Mouse (Mus musculus): ENCODE measurements around the gene 1700001J03Rik. TPM values are rescaled to one million over a fixed set of nuclear protein-coding genes. Genes with fewer than 3 reads are reported as not detected.
A peak's percentile ranks its signal among the peaks of the same experiment; 100 is the strongest.
"Not testable (repeated sequence)": the region's sequence is repeated elsewhere in the genome, so short reads cannot be mapped to it uniquely, and the experiment has no call there.

Gene 1700001J03Rik
- total RNA-seq, 2 experiments from 2014 or later = 0.79 to 1.4 TPM

DNA sequence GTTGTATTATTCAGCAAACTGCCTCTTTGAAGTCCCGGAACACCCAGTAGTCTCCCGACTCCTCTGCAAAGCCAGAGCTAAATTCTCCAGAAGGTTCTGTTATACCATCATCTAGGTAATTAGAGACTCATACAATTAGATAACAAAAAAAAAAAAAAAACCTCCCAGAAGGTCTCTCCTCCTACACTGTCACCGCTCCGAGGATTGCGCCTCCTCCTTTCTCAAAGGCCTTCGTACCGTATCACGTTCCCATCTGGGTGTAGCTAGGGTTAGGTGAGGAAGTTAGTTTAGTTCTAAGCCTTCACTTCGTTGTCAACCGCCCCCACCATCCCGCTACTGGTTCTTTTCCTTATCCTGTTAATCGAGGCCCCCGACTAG lies 35.4 kb upstream of the 1700001J03Rik start:
- intact Hi-C loops (cut with DNase I) = loop anchor here (5.0 kb wide), 1 partner anchor 77 kb away; no protein-coding TSS in a partner anchor
- TF ChIP-seq CTCF (IDR thresholded peaks at IDR 0.05) = no peak
- no peak for DNase-seq
- H3K4me3 ChIP-seq = peak overlapping the region; percentile 98
- peak overlapping the region; percentile 98 for H3K27ac ChIP-seq

DNA sequence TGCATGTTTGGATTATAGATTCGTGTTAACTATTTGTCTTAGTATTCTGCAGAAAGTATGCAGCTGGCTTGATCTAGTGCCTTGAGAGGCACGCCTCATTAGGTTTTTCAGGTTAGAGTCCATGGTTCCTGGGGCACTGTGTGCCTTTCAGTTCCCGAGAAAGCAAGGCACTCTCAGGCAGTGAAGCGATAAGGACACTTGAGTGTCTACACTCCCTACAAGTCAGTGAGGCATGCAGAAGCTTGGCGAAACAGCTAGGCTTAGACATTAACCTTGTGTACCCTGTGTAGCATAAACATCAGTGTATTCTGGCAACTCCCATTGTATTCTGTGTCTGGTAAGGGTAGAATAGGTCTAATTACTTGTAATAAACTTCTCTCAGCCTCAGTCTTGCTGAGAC lies 20.4 kb upstream of the 1700001J03Rik start:
- H3K4me3 ChIP-seq = no peak overlapping the region
- intact Hi-C loops (cut with DNase I) = no loop called here
- no peak overlapping the region for H3K27ac ChIP-seq
- TF ChIP-seq CTCF (IDR thresholded peaks at IDR 0.05) = no peak
- no peak for DNase-seq

DNA sequence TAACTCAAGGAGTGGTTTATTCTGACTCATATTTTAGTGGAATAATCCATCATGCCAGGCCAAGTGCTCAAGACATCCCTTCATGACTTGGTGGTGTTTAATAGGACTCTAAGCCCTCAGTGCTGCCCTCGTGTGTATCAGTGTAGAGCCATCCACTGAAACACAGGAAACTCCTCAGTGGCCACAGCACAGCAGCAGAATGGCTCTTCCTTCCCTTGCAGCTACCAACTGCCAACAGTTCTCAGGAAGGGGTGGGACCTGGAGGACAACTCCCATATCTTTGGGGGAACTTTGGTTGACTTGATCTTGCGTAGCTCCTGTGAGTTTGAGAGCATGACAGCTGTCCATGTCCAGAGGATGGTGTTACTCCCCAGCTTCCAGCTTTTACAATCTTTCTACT lies 18.8 kb upstream of the 1700001J03Rik start:
- TF ChIP-seq CTCF (IDR thresholded peaks at IDR 0.05) = no peak
- intact Hi-C loops (cut with DNase I) = no loop called here
- Histone ChIP-seq H3K4me3 (no peak overlapping the region), H3K27ac (no peak overlapping the region)
- DNase-seq = no peak

DNA sequence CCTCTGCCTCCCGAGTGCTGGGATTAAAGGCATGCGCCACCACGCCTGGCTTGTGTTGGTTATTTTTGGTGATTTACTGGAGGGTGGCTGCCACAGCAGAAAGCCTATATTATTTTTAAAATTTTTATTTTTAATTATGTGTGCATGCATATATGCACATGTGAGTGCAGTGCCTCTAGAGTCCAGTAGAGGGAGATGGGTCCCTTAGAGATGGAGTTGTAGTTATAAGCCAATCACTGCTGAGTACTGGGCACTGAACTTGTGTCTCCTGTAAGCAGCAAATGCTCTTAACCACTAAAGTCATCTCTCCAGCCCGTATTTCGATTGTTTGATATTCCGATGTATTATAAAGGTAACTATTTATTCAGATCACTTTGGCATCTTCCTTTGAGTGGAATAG lies 15.5 kb upstream of the 1700001J03Rik start:
- DNase-seq = no peak

DNA sequence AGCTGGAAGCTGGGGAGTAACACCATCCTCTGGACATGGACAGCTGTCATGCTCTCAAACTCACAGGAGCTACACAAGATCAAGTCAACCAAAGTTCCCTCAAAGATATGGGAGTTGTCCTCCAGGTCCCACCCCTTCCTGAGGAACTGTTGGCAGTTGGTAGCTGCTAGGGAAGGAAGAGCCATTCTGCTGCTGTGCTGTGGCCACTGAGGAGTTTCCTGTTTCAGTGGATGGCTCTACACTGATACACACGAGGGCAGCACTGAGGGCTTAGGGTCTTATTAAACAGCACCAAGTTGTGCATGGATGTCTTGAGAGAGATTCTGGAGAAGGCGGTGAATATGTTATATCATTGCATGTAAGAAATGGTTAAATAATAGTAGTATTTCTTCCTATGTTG lies 14.4 kb upstream of the 1700001J03Rik start:
- intact Hi-C loops (cut with DNase I) = no loop called here
- peak; percentile 12; the same call in 1 of the 2 replicates for TF ChIP-seq CTCF (IDR thresholded peaks at IDR 0.05)
- Histone ChIP-seq H3K27ac (no peak overlapping the region), H3K4me3 (no peak overlapping the region)
- DNase-seq = no peak

More for the DNA sequence above, 15.5 kb upstream of the 1700001J03Rik start:
- intact Hi-C loops (cut with DNase I) = no loop called here
- Histone ChIP-seq H3K4me3 (no peak overlapping the region), H3K27ac (no peak overlapping the region)
- peak; percentile 34; the same call in 1 of the 2 replicates for TF ChIP-seq CTCF (IDR thresholded peaks at IDR 0.05)

DNA sequence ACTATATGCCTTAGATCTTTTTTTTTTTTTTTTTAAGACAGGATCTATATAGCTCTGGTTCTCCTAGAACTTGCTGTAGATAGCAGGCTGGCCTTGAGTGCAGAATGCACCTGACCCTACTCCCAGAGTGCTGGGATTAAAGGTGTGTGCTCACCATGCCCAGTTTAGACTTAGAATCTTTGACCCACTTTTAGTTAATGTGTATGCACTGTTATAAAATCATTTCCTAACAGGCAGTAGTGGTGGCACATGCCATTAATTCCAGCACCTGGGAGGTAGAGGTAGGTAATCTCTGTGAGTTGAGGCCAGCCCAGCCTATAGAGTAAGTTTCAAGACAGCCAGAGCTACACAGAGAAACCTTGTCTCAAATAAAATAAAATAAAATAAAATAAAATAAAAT lies 14.0 kb upstream of the 1700001J03Rik start:
- no peak for DNase-seq
- no peak overlapping the region for H3K27ac ChIP-seq
- intact Hi-C loops (cut with DNase I) = no loop called here
- H3K4me3 ChIP-seq = no peak overlapping the region
- no peak for TF ChIP-seq CTCF (IDR thresholded peaks at IDR 0.05)

DNA sequence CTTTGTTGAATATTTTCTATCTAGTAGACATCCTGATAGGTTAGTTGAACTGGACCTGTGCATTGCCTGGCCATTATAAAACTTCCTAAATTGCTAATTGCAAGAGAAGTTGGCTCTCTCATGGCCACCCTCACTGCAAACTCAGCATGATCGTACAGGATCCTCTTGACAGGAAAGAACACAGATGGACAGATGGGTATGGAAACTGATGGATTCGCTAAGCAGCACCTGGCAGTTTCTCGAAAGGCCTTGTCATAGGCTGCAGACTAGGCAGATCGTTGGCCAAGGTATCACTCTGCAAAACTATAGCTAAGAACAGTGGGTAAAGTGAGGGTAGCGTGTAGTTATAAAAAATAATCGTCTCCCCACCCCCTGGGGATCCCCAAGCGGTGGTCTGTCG lies 8.3 kb upstream of the 1700001J03Rik start:
- no peak for TF ChIP-seq CTCF (IDR thresholded peaks at IDR 0.05)
- H3K27ac ChIP-seq = no peak overlapping the region
- DNase-seq = no peak
- intact Hi-C loops (cut with DNase I) = no loop called here
- H3K4me3 ChIP-seq = no peak overlapping the region

DNA sequence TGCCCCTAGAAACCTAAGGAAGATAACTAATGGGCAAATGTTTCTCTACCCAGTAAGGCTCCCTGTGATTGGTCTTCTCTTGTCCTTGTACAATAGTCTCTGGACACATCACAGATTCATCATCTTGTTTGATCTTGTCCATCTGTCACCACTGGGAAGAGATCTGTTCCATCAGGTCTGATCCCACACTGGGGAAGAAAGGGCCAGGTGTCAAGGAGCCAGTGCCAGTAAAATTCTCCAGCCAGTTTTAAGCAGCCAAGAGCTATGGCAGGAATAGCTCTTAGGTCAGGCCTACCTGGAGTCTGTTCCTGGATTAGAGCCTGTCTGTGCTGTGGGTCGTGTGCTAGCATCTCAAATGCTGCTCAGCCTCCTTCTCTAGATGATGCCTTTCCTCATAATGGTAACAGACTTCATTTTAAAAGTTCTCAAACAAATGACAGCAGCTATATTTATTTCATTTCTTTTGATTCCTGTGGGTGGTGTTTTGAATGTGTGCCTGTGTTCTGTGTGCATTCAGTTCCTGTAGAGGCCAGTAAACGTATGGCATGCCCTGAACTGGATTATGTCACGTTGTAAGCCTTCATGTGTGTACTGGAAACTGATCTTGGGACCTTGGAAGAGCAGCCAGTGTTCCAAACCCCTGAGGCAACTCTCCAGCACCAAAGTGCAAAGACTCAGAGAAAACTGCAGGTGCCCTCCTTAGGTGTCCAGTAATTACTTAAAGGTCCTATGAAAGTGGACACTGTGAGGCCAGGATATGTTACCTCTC lies 5.6 kb upstream of the 1700001J03Rik start:
- H3K4me3 ChIP-seq = no peak overlapping the region
- no peak for DNase-seq
- intact Hi-C loops (cut with DNase I) = no loop called here
- TF ChIP-seq CTCF (IDR thresholded peaks at IDR 0.05) = no peak
- H3K27ac ChIP-seq = no peak overlapping the region

DNA sequence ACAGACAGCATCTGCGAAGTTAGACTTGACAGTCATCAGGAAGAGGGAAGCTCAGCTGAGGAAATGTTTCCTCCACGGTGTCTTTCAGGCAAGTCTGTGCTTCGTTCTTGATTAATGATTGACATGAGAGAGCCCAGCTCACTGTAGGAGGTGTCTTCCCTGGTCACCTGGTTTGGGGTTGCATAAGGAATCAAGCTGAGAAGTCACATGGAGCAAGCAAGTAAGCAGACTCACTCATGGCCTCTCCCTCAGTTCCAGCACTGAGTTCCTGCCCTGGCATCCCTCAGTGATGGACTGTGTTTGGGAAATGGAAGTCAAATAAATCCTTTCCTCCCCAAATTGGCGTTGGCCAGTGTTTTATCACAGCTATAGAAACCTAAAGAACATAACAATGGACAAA lies 5.0 kb upstream of the 1700001J03Rik start:
- Histone ChIP-seq H3K27ac (no peak overlapping the region), H3K4me3 (no peak overlapping the region)
- intact Hi-C loops (cut with DNase I) = no loop called here
- no peak for TF ChIP-seq CTCF (IDR thresholded peaks at IDR 0.05)
- DNase-seq = no peak

DNA sequence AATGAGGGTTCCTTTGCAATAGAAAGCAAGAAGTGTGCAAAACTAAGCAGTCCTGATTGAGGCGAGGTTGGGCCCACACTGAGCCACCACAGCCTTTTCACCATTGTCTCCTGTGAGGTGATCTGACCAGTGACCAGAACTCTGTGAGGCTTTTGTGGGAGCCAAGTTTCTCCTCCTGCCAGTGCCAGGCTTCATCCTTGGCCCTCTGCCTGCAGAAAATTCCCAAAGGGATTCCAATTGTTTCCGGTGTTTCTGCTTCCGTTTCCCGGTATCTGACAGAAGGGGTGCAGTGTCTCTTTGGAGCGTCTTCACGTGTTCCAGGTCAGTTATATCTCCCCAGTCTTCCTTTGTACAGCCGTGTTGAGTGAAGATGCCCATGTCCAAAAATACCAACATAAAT lies 3.6 kb upstream of the 1700001J03Rik start:
- H3K4me3 ChIP-seq = no peak overlapping the region
- TF ChIP-seq CTCF (IDR thresholded peaks at IDR 0.05) = no peak
- intact Hi-C loops (cut with DNase I) = no loop called here
- DNase-seq = no peak
- no peak overlapping the region for H3K27ac ChIP-seq

DNA sequence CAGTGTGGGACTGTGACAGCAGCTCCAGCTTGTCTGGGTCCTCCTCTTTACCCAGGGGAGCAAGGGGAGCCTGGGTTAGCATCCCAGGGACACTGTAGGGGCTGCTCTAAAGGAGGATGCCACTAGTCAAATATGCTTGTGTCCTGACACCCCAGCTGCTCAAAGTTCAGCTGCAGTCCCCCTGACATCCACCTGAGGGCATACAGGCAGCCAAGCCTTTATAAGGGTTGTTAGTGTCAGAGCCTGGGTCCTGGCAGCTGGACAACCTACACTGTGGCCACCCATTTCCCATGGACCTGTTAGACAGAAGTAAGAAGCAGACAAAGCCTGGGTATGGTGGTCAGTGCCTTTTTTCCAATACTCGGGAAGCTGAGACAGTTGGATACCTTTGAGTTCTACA lies 3.0 kb upstream of the 1700001J03Rik start:
- TF ChIP-seq CTCF (IDR thresholded peaks at IDR 0.05) = no peak
- H3K4me3 ChIP-seq = no peak overlapping the region
- DNase-seq = no peak
- intact Hi-C loops (cut with DNase I) = no loop called here
- no peak overlapping the region for H3K27ac ChIP-seq

DNA sequence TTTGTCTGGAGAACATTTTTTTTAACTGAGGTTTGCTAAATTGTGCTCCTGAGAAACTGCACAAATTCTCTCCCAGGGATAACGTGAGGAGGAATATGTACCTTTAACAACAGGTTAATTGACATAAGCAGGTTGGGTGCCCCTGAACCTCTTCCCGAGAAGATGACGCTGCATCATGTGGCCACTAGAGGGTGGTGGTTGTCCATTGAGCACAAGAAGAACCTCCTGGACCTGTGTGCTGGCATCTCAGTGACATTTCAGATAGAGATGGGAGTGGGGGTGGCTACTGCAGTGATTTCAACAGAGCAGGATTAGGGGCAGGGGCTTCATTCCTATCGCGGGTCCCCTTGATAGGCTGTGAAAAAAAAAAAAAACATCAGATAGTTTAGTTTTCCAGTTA lies 2.3 kb upstream of the 1700001J03Rik start:
- not testable (repeated sequence) for H3K4me3 ChIP-seq, H3K27ac ChIP-seq
- intact Hi-C loops (cut with DNase I) = loop anchor here (1.0 kb wide), 1 partner anchor 116 kb away; no protein-coding TSS in a partner anchor
- TF ChIP-seq CTCF (IDR thresholded peaks at IDR 0.05) = peak; percentile 78
- DNase-seq = peak; percentile 69

DNA sequence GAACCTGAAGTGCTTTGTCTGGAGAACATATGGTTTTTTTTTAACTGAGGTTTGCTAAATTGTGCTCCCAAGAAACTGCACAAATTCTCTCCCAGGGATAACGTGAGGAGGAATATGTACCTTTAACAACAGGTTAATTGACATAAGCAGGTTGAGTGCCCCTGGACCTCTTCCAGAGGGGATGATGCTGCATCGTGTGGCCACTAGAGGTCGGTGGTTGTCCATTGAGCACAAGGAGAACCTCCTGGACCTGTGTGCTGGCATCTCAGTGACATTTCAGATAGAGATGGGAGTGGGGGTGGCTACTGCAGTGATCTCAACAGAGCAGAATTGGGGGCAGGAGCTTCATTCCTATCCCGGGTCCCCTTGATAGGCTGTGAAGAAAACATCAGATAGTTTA lies 12.4 kb downstream of the 1700001J03Rik start:
- DNase-seq = peak; percentile 30
- H3K4me3 ChIP-seq; intact Hi-C loops (cut with DNase I); H3K27ac ChIP-seq: not testable (repeated sequence)
- peak; percentile 49 for TF ChIP-seq CTCF (IDR thresholded peaks at IDR 0.05)

DNA sequence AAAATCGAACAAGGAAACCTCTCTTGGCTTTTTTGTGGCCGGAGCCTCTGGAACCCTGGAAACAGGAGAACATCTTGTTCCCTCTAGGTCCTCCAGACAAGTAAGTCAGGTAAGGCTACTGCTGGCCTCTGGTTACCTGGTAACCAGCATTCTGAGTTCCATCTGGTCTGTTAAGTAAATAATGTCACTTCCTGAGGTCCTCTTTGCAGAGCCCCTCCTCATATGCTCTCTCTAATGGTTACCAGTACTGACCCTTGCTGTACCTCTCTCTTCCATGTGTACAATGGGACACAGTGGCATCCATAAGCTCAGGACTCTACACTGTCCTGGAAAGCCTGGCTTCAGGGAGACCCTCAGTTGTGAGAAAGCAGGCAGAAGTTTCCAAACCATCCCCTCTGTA lies 14.5 kb downstream of the 1700001J03Rik start, which contains the start of gene Gm6309:
TSS of gene Gm6309 (minus strand) at position 101 of the 400 bp plus-strand sequence.
- intact Hi-C loops (cut with DNase I); H3K27ac ChIP-seq; DNase-seq; H3K4me3 ChIP-seq: not testable (repeated sequence)

DNA sequence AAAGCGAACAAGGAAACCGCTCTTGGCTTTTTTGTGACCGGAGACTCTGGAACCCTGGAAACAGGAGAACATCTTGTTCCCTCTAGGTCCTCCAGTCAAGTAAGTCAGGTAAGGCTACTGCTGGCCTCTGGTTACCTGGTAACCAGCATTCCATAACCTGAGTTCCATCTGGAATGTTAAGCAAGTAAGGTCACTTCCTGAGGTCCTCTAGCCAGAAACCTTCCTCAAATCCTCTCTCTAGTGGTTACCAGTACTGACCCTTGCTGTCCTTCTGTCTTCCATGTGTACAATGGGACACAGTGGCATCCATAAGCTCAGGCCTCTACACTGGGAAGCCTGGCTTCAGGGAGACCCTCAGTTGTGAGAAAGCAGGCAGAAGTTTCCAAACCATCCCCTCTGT lies 24.7 kb downstream of the 1700001J03Rik start, which contains the start of gene Gm5565:
TSS of gene Gm5565 (minus strand) at position 101 of the 400 bp plus-strand sequence.
- intact Hi-C loops (cut with DNase I); H3K4me3 ChIP-seq; H3K27ac ChIP-seq; DNase-seq: not testable (repeated sequence)

DNA sequence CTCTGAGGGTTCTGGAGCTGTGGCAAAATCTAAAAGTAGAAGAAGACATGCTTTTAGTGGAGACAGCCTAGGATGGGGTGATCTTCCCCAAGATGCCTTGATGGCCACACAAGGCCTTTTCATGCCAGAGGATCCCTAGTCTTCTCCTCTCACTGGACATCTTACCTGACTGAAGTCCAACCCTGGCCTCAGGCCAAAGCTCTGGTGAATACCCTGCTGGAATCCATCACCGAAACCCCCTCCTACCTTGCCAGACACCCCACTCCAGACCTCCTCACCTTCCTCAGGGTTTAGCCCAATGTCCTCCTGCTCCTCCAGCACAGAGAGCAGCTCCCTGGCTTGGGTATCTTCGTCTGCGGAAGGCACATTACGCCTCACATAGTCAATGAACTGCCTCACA lies 26.8 kb downstream of the 1700001J03Rik start:
- H3K27ac ChIP-seq; DNase-seq; H3K4me3 ChIP-seq; intact Hi-C loops (cut with DNase I): not testable (repeated sequence)
